Mouse (Mus musculus): ENCODE results near the gene Arrb1. TPM values are rescaled to one million over a fixed set of nuclear protein-coding genes. Genes with fewer than 3 reads are reported as not detected.
"Not testable (repeated sequence)": the region's sequence is repeated elsewhere in the genome, so short reads cannot be mapped to it uniquely, and the experiment has no call there.

Arrb1 gene
- total RNA-seq (2021), result 48.9 and 57.9 TPM in 2 replicates
- long read RNA-seq, experiment 1, partial matches to known transcripts, result 0 of 13 reads
- long read RNA-seq, experiment 1, other reads (novel, unspliced or antisense), result 13 of 13 reads
- long read RNA-seq, experiment 2, partial matches to known transcripts, result 0 of 6 reads
- long read RNA-seq, experiment 2, other reads (novel, unspliced or antisense), result 6 of 6 reads

- DNase-seq, result peak; percentile 91
Observed at GRCm38 (mm10) chr7:99534901-99535735, at the start of gene Arrb1. TSS of gene Arrb1 (plus strand) at chr7:99535466.

- DNase-seq, result no peak
Observed at GRCm38 (mm10) chr7:99489708-99490107, 45.6 kb upstream of the Arrb1 start.

DNA sequence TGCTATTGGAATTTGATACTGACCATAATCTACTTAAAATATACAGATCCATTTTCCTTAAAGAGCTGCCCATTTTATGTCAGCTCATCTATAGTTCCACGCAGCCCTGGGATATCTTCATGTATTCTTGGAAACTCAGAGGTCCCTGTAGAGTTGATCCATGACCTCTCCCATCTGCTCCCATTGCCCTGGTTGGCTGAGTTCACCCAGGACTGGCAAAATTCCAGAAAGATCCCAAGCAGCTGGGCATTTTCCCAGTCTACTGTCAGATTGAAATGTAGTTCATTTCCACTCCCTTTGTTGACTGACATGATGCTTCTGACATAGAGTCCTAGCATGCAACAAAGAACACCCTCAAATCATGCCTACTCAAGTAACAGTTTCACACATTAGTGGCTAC lies 36.1 kb upstream of the Arrb1 start:
- DNase-seq, result no peak

DNA sequence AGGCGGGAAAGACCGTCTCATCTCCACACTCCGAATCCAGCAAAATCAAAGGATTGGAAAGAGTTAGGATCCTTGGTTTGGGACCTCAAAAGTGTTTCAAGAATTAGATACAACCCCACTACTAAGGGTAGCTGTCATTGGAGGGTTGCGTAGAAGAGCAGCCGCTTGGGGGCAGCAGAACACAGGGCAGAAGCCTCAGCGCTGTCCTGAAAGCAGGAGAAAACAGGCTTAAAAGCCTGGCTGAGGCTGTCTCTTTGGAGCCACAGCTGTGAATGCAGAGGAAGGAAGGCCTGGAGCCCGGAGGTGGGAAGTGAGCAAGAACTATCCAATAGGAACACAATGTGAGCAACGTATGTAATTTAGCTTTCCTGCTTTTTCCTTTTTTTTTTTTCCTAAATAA lies 35.1 kb upstream of the Arrb1 start:
- DNase-seq, result peak; percentile 85

DNA sequence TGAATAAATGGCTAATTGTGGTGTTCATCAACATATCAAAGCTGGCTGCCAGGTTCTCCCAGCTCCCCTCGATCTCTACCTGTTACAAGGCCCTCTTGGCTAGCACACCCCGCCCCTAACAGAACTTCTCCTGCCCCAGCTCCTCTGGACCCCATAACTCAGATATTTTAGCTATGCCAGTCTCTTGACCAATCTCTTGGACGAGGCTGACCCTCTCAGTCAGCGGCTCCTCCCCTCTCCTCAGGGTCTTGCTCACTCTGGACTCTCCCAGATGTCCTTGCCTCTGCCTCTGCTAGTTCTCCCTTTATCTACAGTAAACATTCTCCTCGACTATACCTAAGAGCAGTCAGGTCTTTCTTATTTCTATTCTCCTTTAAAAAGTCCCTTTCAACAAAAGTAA lies 34.6 kb upstream of the Arrb1 start:
- no peak for DNase-seq

GRCm38 (mm10) chr7:99501148-99501547 lies 34.1 kb upstream of the Arrb1 start:
- no peak for DNase-seq

DNA sequence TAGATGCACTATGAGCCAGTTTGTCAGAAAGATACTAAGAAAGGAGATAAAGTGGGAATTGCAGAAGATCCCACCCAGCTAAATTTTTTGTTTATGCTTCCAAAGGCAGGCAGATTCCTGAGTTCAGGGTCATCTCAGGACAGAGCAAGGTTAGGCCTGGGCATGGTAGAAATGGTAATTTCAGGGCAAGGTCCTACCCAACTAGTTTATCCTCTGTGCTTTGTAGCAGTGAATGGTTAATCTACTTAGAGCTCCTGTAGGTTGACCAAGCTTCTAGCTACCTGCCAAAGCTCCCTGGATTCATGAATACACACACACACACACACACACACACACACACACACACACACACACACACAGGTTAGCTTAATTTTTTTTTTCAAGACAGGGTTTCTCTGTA lies 30.7 kb upstream of the Arrb1 start:
- no peak for DNase-seq

DNA sequence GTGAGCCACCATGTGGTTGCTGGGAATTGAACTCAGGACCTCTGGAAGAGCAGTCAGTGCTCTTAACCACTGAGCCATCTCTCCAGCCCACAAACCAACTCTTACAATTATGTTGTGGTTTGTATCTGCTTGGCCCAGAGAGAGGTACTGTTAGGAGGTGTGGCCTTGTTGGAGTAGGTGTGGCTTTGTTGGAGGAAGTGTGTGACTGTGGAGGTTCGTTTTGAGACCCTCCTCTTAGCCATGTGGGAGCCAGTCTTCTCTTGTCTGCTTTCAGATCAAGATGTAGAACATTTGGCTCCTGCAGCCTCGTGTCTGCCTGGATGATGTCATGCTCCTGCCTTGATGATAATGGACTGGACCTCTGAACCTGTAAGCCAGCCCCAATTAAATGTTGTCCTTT lies 27.1 kb upstream of the Arrb1 start:
- not testable (repeated sequence) for DNase-seq

DNA sequence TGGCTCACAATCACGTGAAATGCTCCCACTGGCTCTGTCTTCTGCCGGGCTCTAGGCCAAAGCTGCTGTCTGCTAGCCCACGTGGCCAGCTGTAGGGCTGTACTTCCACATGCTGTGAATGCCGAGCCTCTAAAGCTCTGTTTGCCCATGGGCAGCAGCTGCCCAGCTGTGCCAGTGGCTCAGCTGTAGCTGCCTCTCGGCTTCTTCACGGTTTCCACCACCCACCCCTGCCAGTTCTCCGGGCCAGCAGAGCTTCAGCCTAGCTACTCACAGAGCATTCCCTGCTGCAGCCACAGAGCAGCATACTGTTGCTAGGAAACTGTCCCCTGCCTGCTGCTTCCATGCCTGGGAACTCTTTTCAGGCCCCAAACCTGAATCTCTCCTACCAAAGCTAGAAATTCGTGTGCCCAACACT lies 25.2 kb upstream of the Arrb1 start:
- DNase-seq, result peak; percentile 52

DNA sequence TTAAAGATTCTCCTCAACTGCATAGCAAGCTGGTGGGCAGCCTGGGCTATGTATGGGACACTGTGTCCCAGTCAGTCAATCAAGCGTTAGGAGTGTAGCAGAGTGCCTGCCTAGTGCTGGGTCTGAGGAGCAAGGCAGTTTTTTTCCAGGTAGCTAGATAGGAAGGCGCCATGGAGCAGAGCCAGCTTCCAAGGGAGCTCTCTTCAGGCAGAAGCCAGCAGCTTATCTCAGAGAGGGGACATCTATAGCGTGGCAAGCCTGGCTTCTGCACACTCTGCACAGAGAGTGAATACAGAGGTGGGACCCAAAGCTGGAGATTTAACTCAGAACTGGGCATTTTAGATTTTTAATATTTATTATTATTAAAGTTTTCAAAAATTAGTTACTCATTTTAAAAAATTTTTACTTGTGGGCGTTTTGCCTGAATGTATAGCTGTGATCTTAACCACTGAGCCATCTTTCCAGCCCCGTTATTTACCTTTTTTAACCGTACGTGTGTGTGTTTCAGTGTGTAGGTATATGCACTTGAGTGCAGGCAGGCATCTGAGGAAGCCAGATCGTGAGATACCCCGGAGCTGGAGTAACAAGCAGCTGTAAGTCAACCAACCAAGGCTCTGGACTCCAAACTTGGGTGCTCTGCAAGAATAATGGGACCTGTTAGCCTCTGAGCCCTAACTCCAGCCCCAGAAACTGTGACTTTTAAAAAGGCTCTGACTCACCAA lies 19.0 kb upstream of the Arrb1 start:
- no peak for DNase-seq

- DNase-seq, result no peak
Observed at GRCm38 (mm10) chr7:99516814-99517157, 18.5 kb upstream of the Arrb1 start.

- DNase-seq, result no peak
Observed at GRCm38 (mm10) chr7:99518954-99519644, 16.2 kb upstream of the Arrb1 start.

- DNase-seq, result no peak
Observed at GRCm38 (mm10) chr7:99523121-99523520, 12.1 kb upstream of the Arrb1 start.

GRCm38 (mm10) chr7:99523837-99524236 lies 11.4 kb upstream of the Arrb1 start:
- DNase-seq, result no peak

GRCm38 (mm10) chr7:99528547-99528946 lies 6.7 kb upstream of the Arrb1 start:
- DNase-seq, result no peak

GRCm38 (mm10) chr7:99529410-99529809 lies 5.9 kb upstream of the Arrb1 start:
- DNase-seq, result no peak

DNA sequence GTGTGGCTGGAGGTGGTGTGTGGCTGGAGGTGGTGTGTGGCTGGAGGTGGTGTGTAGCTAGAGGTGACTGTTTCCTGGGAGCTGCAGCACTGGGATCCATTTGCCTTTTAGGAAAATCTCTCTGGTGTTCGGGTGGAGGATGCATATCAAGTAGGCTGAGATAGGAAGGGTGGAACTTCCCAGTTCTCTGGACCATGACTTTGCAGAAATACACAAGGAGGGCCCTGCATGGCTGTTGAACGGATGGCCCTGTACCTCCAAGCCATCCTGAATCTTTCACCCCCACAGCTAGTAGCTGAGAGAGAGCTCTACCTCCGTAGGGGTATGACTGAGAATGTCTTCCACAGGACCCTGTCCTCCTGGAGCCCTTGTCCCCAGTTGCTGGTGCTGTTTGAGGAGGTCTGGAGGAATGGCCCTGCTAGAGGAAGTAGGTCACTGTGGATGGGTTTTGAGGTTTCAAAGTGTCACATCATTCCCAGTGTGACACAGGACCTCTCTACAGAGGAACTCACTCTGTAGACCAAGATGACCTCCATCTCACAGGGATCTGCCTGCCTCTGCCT lies 3.8 kb upstream of the Arrb1 start:
- no peak for DNase-seq

GRCm38 (mm10) chr7:99532526-99532925 lies 2.7 kb upstream of the Arrb1 start:
- DNase-seq, result no peak

- DNase-seq, result no peak
Observed at GRCm38 (mm10) chr7:99533600-99533999, 1.7 kb upstream of the Arrb1 start.

GRCm38 (mm10) chr7:99534501-99534900 lies 765 bp upstream of the Arrb1 start:
- no peak for DNase-seq

- peak; percentile 68 for DNase-seq
Observed at GRCm38 (mm10) chr7:99535741-99536501, 655 bp downstream of the Arrb1 start.
